Mouse (Mus musculus) left cerebral cortex, adult 2 months (tissue): ENCODE results near the gene Aarsd1. TPM values are rescaled to one million over a fixed set of nuclear protein-coding genes. Genes with fewer than 3 reads are reported as not detected.
"Not testable (repeated sequence)": the region's sequence is repeated elsewhere in the genome, so short reads cannot be mapped to it uniquely, and the experiment has no call there.

Experiments
- DNase-seq, 2 experiments: peaks; one replicate each; pipeline ENCODE4 v3.0.0; 2021 to 2022; ENCODE audit warnings: low spot score in 2 of 2, mixed read lengths in 1 of 2; ENCODE audit errors: extremely low spot score in 1 of 2
- H3K27ac ChIP-seq: fragments of 200-600 bp; 2 replicates; pipeline ENCODE4 v1.8.1; 2022
- H3K4me3 ChIP-seq: fragments of 200-600 bp; 2 replicates; pipeline ENCODE4 v1.8.1; 2022
- CTCF ChIP-seq: fragments of 200-600 bp; IDR thresholded peaks from 2 replicates; pipeline ENCODE4 v1.8.1; 2022; ENCODE audit warnings: antibody characterized with exemption, mild to moderate bottlenecking, moderate library complexity
- intact Hi-C: fragments of 180-260 bp; cut with DNase I; formaldehyde crosslinking; loops from one replicate; pipeline ENCODE4 v1.15.1; 2025
- total RNA-seq, 2 experiments: library from RNA; stranded (reverse); gene quantifications; 2 replicates each; pipeline ENCODE4 v1.2.3; 2021

Aarsd1 gene
- total RNA-seq, 2 experiments from 2014 or later: 43.8 to 47.1 TPM

DNA sequence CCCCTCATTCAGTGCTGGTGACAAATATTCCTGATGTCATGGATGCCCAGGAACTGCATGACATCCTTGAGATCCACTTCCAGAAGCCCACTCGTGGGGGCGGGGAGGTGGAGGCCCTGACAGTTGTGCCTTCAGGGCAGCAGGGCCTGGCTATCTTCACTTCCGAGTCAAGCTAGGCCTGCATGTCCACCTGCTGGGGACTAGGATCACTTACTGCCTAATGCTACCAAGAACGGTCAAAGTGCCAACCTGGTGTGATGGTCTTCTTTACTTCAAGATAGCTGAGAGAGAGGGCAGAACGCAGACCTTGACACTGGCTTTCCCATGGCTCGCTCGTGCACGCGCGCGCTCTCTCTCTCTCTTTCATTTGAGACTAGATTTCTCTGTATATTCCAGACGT, 40.8 kb upstream of the Aarsd1 start:
- H3K27ac ChIP-seq: no peak overlapping the region
- DNase-seq: no peak
- intact Hi-C loops: no loop called here
- no peak for TF ChIP-seq CTCF
- H3K4me3 ChIP-seq: no peak overlapping the region

GRCm38 (mm10) chr11:101457631-101458030, 40.2 kb upstream of the Aarsd1 start:
- intact Hi-C loops: no loop called here
- Histone ChIP-seq H3K4me3 (no peak overlapping the region), H3K27ac (no peak overlapping the region)
- DNase-seq: no peak
- no peak for TF ChIP-seq CTCF

- intact Hi-C loops: no loop called here
- no peak for TF ChIP-seq CTCF
Measured at GRCm38 (mm10) chr11:101455627-101456026, 38.2 kb upstream of the Aarsd1 start.

GRCm38 (mm10) chr11:101454702-101455101, 37.3 kb upstream of the Aarsd1 start:
- intact Hi-C loops: no loop called here

More at GRCm38 (mm10) chr11:101455627-101456026, 38.2 kb upstream of the Aarsd1 start:
- Histone ChIP-seq H3K27ac (no peak overlapping the region), H3K4me3 (no peak overlapping the region)
- DNase-seq: no peak

GRCm38 (mm10) chr11:101452093-101452774, 34.8 kb upstream of the Aarsd1 start:
- H3K27ac ChIP-seq: no peak overlapping the region
- intact Hi-C loops: no loop called here
- no peak for DNase-seq
- TF ChIP-seq CTCF: no peak
- no peak overlapping the region for H3K4me3 ChIP-seq

More at GRCm38 (mm10) chr11:101454702-101455101, 37.3 kb upstream of the Aarsd1 start:
- no peak overlapping the region for H3K4me3 ChIP-seq
- DNase-seq: no peak
- H3K27ac ChIP-seq: no peak overlapping the region
- no peak for TF ChIP-seq CTCF

- no peak for DNase-seq
- Histone ChIP-seq H3K4me3 (no peak overlapping the region), H3K27ac (no peak overlapping the region)
- no peak for TF ChIP-seq CTCF
- intact Hi-C loops: no loop called here
Measured at GRCm38 (mm10) chr11:101451536-101451935, 34.1 kb upstream of the Aarsd1 start.

DNA sequence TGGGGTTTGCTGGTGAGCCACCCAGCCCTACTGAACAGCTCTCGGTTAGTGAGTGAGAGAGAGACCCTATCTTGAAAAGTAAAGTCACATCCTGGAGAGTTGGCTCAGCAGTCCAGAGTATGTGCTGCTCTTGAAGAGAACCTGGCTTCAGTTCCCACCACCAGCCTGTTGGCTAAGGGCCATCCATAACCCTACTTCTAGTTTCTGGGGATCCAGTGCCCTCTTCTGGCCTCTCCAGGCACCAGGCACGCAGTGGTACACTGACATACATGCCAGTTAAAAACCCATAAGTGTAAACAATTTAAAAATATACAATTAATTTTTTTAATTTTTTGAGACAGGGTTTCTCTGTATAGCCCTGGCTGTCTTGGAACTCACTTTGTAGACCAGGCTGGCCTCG, 33.0 kb upstream of the Aarsd1 start:
- H3K4me3 ChIP-seq: no peak overlapping the region
- peak; percentile 4; the same call in 1 of the 2 replicates for TF ChIP-seq CTCF
- H3K27ac ChIP-seq: no peak overlapping the region
- DNase-seq: no peak
- intact Hi-C loops: no loop called here

DNA sequence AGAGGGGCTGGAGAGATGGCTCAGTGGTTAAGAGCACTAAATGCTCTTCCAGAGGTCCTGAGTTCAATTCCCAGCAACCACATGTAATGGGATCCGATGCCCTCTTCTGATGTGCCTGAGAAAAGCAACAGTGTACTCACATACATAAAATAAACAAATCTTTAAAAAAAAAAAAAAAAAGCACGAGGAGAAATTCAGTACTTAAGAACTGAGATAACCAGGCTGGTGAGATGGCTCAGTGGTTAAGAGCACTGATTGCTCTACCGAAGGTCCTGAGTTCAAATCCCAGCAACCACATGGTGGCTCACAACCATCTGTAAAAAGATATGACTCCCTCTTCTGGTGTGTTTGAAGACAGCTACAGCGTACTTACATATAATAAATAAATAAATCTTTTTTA, 32.2 kb upstream of the Aarsd1 start:
- not testable (repeated sequence) for H3K27ac ChIP-seq, DNase-seq, H3K4me3 ChIP-seq
- intact Hi-C loops: loop anchor here (2.0 kb wide), 1 partner anchor 15 kb away; the partner anchor contains the start of gene Rnd2

DNA sequence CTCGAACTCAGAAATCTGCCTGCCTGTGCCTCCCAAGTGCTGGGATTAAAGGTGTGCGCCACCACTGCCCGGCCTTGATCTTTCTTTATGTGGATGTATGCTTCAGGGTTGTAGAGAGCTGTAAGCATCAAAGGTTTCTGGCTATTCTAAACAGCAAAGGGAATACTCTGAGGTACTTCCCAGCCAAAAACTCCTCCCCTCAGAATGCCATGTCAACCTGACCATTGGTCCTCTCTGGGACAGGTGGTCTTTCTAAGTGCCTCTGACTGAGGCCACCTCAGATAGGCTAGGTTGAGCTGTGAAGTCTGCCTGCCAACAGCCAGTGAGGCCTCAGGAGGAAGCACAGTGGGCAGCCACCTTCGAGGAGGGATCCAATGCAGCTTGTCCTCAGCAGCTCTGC, 31.5 kb upstream of the Aarsd1 start:
- peak overlapping the region; percentile 33 for H3K4me3 ChIP-seq
- intact Hi-C loops: loop anchor here (2.0 kb wide), 1 partner anchor 16 kb away; the partner anchor contains the start of gene Rnd2

DNA sequence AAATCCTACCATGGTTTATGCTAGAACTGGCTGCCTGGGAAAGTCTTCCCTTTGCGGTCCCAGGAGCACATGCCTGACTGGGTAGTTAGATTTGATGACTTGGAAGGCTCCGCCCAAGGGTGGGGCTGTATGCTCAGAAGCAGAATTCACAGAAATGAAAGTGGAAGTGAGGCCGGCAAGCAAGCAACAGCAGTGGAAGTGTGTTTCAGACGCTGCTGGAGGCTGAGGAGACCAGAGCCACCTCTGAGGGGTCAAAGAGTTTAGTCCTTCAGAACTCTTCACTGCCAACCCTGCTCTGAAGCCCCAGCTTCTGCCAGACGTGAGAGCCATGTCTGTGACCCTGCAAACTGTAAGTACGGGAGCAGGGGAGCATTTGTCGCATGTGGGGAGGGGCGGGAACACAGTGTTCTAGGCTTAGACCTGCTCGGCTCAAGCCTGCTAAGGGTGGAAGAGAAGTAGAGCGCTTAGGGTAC, 30.9 kb upstream of the Aarsd1 start, which contains the start of gene Ifi35:
Ifi35 (plus strand) TSS at position 134 of the 473 bp plus-strand sequence.
- Histone ChIP-seq H3K4me3 (peak within 1 kb of the TSS; percentile 33), H3K27ac (peak within 1 kb of the TSS; percentile 66; the same call in 1 of the 2 replicates)
- DNase-seq: no peak
- intact Hi-C loops: loop anchor here (2.0 kb wide), 1 partner anchor 16 kb away; the partner anchor contains the start of gene Rnd2
- TF ChIP-seq CTCF: no peak

More for the DNA sequence above, 31.5 kb upstream of the Aarsd1 start:
- no peak for TF ChIP-seq CTCF
- DNase-seq: no peak
- H3K27ac ChIP-seq: no peak overlapping the region

DNA sequence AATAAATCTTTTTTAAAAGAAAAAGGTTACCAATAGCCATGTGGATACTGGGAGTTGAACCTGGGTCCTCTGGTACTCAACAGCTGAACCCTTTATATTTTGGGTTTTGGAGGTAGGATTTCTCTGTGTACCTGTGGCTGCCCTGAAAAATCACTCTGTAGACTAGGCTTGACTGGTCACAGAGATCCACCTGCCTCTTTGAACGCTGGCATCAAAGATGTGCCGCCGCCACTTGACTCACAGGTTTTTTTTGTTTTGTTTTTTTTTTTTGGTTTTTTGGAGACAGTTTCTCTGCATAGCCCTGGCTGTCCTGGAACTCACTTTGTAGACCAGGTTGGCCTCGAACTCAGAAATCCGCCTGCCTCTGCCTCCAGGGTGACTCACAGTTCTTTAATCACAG, 30.4 kb upstream of the Aarsd1 start:
- no peak overlapping the region for H3K27ac ChIP-seq
- no peak overlapping the region for H3K4me3 ChIP-seq
- no peak for TF ChIP-seq CTCF
- DNase-seq: no peak
- intact Hi-C loops: loop anchor here (2.0 kb wide), 1 partner anchor 17 kb away; the partner anchor contains the start of gene Rnd2

DNA sequence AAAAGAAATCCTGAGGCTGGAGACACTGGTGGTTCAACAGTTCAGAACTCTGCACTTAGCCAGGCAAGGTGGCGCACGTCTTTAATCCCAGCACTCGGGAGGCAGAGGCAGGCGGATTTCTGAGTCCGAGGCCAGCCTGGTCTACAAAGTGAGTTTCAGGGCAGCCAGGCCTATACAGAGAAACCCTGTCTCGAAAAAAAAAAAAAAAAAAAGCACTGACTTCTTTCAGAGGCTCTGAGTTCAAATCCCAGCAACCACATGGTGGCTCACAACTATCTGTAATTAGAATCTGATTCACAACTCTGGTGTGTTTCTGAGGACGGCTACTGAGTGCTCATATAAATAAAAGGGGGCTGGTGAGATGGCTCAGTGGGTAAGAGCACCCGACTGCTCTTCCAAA, 29.4 kb upstream of the Aarsd1 start:
- intact Hi-C loops: not testable (repeated sequence)

More for the DNA sequence above, 29.4 kb upstream of the Aarsd1 start:
- not testable (repeated sequence) for H3K27ac ChIP-seq, DNase-seq, H3K4me3 ChIP-seq
